Mouse (Mus musculus) E14TG2a.4 (cell line): ENCODE results near the gene Vps13c.

Experiments used
- CTCF ChIP-seq: conservative IDR thresholded peaks from 2 replicates; pipeline ENCODE4 v1.5.1; 2014; ENCODE audit warnings: low read length
- NANOG ChIP-seq: IDR thresholded peaks from 2 replicates; pipeline ENCODE4 v1.6.1; 2014; ENCODE audit warnings: borderline replicate concordance, low read length, mixed read lengths
- POU5F1 ChIP-seq: IDR thresholded peaks from 2 replicates; pipeline ENCODE4 v1.6.1; 2014; ENCODE audit warnings: low read length, borderline replicate concordance

GRCm38 (mm10) chr9:67825527-67825926 lies 14.7 kb upstream of the Vps13c start:
- TF ChIP-seq CTCF (peak; percentile 68), NANOG (no peak), POU5F1 (no peak)
